Mouse (Mus musculus) cerebellum, adult 2 months (tissue): ENCODE results near the gene Dnmbp.

Source experiments
- CTCF ChIP-seq: fragments of 200-500 bp; IDR thresholded peaks from 2 replicates; pipeline ENCODE4 v1.5.1; 2011; ENCODE audit warnings: low read depth, mild to moderate bottlenecking, control low read depth, low read length, moderate library complexity, borderline replicate concordance; ENCODE audit not compliant: insufficient read depth
- POLR2A ChIP-seq: fragments of 200-500 bp; IDR thresholded peaks from 2 replicates; pipeline ENCODE4 v1.6.1; 2011; ENCODE audit warnings: low read length, control low read depth, borderline replicate concordance; ENCODE audit not compliant: insufficient read depth

GRCm38 (mm10) chr19:43850026-43850425 is 90.0 kb downstream of the Dnmbp start:
- no peak for TF ChIP-seq CTCF
- TF ChIP-seq POLR2A: no peak
